Mouse (Mus musculus): ENCODE measurements around the gene Cxcr6. TPM values are rescaled to one million over a fixed set of nuclear protein-coding genes. Genes with fewer than 3 reads are reported as not detected.

Gene Cxcr6
- polyA plus RNA-seq (2021; fragmentation: Nextera tagmentation): 0.16 TPM in 1 of 2 replicates, not detected in the other
- long read RNA-seq, experiment 1: 0 reads
- long read RNA-seq, experiment 2, partial matches to known transcripts: 0 of 2 reads
- long read RNA-seq, experiment 2, other reads (novel, unspliced or antisense): 0 of 2 reads

GRCm38 (mm10) chr9:123806267-123806666 lies at the start of gene Cxcr6:
TSS of gene Cxcr6 (plus strand) at chr9:123806475.

GRCm38 (mm10) chr9:123851713-123852448 lies 45.6 kb downstream of the Cxcr6 start, which contains the start of gene Fyco1:
TSS of gene Fyco1 (minus strand) at chr9:123851899.

Other genes with a start within 250 kb of the Cxcr6 start
- gene Slc6a20b, start 173.9 kb upstream of the Cxcr6 start, polyA plus RNA-seq (2021; fragmentation: Nextera tagmentation): 0.03 TPM in 2 replicates
- gene Ccr9, start 128.0 kb upstream of the Cxcr6 start, polyA plus RNA-seq (2021; fragmentation: Nextera tagmentation): 0.09 and 0.10 TPM in 2 replicates
- gene Slc6a20a, start 127.6 kb upstream of the Cxcr6 start, polyA plus RNA-seq (2021; fragmentation: Nextera tagmentation): 8.3 and 8.9 TPM in 2 replicates
- 39.1 and 44.1 TPM in 2 replicates for gene Lztfl1, start 88.8 kb upstream of the Cxcr6 start, polyA plus RNA-seq (2021; fragmentation: Nextera tagmentation)
- 5.0 and 7.6 TPM in 2 replicates for gene Fyco1, start 45.4 kb downstream of the Cxcr6 start, polyA plus RNA-seq (2021; fragmentation: Nextera tagmentation)
- gene Xcr1, start 55.6 kb downstream of the Cxcr6 start, polyA plus RNA-seq (2021; fragmentation: Nextera tagmentation): not detected in 2 replicates
- gene Ccr1, start 162.2 kb downstream of the Cxcr6 start, polyA plus RNA-seq (2021; fragmentation: Nextera tagmentation): 0.05 and 0.11 TPM in 2 replicates
- gene Ccr1l1, start 171.9 kb downstream of the Cxcr6 start, polyA plus RNA-seq (2021; fragmentation: Nextera tagmentation): not detected in 2 replicates
- gene Ccr3, start 215.5 kb downstream of the Cxcr6 start, polyA plus RNA-seq (2021; fragmentation: Nextera tagmentation): not detected in 2 replicates